Mouse (Mus musculus) megakaryocyte, embryonic 14.5 days (primary cell): ENCODE measurements around the gene Orc1. TPM values are rescaled to one million over a fixed set of nuclear protein-coding genes. Genes with fewer than 3 reads are reported as not detected.

Experiments
- H3K27me3 ChIP-seq: replicated peaks from 2 replicates; pipeline ENCODE3; 2012; ENCODE audit warnings: inconsistent platforms
- H3K36me3 ChIP-seq: replicated peaks from 2 replicates; pipeline ENCODE3; 2012; ENCODE audit warnings: low read length, inconsistent platforms, mixed read lengths
- H3K4me1 ChIP-seq: 2 replicates; pipeline ENCODE4 v1.6.1; 2012; ENCODE audit warnings: inconsistent platforms
- H3K4me3 ChIP-seq: replicated peaks from 2 replicates; pipeline ENCODE3; 2012; ENCODE audit warnings: moderate library complexity, mild to moderate bottlenecking, inconsistent platforms
- H3K9me3 ChIP-seq: 2 replicates; pipeline ENCODE4 v1.6.1; 2012; ENCODE audit warnings: inconsistent platforms
- FLI1 ChIP-seq: IDR thresholded peaks from 2 replicates; pipeline ENCODE4 v1.6.1; 2012; ENCODE audit warnings: low read length, inconsistent platforms, mixed read lengths
- GATA1 ChIP-seq: IDR thresholded peaks from 3 replicates; pipeline ENCODE4 v1.6.1; 2012; ENCODE audit warnings: mixed read lengths, low read length, inconsistent platforms, borderline replicate concordance
- polyA plus RNA-seq: library from polyadenylated mRNA; stranded (reverse); fragments of >175 nt; gene quantifications from 2 replicates; pipeline ENCODE4 v1.2.3, GENCODE M21; 2012; ENCODE audit warnings: low replicate concordance; ENCODE audit not compliant: insufficient read depth

Orc1 gene
- polyA plus RNA-seq, 1 experiment: 3.7 TPM

DNA sequence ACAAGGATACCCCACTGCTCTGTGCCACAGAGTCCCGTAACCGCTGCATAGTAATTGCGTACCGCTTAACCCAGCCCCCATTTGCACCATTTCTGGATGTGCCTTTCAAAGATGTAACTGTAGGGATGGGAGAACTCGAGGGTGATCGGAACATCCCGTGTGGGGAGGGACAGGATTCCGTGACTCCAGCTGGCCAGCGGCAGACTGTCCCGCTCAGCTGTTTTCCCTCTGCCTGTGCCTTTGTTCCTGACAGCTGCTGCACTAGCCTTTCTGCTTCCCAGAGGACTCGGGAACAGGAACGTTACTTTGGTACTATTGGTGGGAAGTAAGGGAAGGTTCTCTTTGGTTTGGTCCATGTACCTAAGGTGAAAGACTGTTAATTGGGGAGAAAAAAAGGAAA is 54.5 kb downstream of the Orc1 start:
- H3K36me3 ChIP-seq: peaks cover 84% of the 10 kb centered on the region
- H3K4me1 ChIP-seq: peaks cover 10% of the 10 kb centered on the region
- H3K4me3 ChIP-seq: no peak overlapping the region
- no peaks in the 10 kb centered on the region for H3K27me3 ChIP-seq
- H3K9me3 ChIP-seq: no peaks in the 10 kb centered on the region
- no peak for TF ChIP-seq FLI1
- TF ChIP-seq GATA1: no peak

DNA sequence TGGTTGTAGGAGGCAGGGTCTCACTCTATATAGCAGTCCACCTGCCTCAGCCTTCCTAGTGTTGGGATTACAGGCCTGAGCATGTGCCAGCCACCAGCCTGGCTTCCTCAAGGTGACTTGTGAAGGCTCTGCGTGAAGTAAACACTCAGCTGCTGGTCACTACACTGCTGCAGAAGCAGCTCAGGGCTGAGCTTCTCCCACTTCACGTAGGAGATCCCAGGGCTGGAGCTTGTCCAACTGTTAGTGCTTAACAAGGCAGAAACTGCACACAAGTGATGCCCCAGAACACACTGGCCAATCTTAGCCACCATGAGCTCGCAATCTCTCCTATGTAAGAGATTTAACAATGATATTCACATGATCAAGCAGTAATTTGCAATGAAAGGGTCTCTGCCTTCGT is 55.5 kb downstream of the Orc1 start:
- H3K9me3 ChIP-seq: no peaks in the 10 kb centered on the region
- peaks cover 20% of the 10 kb centered on the region for H3K4me1 ChIP-seq
- TF ChIP-seq FLI1 (no peak), GATA1 (no peak)
- peaks cover 74% of the 10 kb centered on the region for H3K36me3 ChIP-seq
- no peaks in the 10 kb centered on the region for H3K27me3 ChIP-seq
- H3K4me3 ChIP-seq: no peak overlapping the region

DNA sequence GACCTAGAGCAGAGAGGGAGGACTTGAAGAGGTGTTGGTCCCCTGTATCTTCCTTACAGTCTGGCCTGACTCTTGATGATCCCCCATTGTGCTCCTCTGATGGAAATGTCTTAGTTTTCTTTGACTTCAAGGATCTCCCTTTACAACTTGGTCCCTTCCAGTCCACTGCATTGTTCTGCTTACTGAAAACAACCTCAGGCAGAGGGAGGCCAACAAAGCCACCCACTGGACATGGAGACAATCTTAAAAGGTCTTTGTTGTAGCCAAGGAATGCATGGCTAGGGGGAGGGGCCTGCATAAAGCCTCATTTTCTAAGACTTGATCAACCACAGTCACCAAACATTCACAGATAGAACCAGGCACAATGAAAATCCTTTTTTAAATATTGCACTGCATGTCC is 55.9 kb downstream of the Orc1 start:
- Histone ChIP-seq H3K4me1 (peaks cover 22% of the 10 kb centered on the region), H3K36me3 (peaks cover 70% of the 10 kb centered on the region), H3K27me3 (no peaks in the 10 kb centered on the region), H3K4me3 (no peak overlapping the region), H3K9me3 (no peaks in the 10 kb centered on the region)
- TF ChIP-seq FLI1: no peak
- no peak for TF ChIP-seq GATA1

DNA sequence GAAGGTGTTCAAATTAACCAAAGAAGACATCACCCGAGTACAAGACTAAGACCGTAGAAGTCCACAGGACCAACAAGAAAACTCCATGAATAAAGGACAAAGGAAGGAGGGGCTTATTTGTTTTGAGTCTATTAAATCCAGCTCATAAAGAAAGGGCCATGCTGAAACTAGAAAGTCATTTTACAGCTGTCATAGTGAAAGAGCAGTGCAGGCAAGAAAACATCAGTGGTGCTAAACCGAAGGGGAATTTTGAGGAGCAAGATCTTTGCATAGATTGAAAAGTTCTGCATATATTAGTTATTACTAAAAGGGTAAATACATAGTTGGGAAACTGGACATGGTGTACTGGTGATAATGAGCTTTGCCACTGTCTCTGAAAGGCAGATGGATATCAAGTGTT is 58.5 kb downstream of the Orc1 start:
- Histone ChIP-seq H3K36me3 (peaks cover 44% of the 10 kb centered on the region), H3K4me3 (no peak overlapping the region), H3K9me3 (no peaks in the 10 kb centered on the region), H3K27me3 (no peaks in the 10 kb centered on the region), H3K4me1 (peaks cover 22% of the 10 kb centered on the region)
- TF ChIP-seq GATA1: no peak
- TF ChIP-seq FLI1: no peak

DNA sequence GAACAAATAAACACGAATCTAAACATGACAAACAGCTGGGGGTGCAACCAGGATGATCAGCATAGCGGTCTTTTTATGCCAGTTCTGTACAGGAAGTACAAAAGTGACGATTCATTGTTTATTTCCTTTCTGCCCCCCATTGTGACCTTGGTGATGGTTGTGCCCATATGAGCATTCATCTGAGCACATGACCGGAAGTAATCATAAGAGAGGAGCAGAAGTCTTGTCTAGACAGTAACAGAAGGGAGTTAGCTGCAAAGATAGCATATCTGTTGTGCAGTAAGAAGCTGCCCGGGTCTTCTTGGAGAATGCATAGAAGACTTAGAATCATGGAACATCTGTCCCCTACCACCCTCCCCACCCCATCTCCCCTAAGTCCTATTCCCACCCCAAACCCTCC is 59.5 kb downstream of the Orc1 start:
- TF ChIP-seq FLI1 (no peak), GATA1 (no peak)
- no peaks in the 10 kb centered on the region for H3K9me3 ChIP-seq
- H3K27me3 ChIP-seq: no peaks in the 10 kb centered on the region
- H3K4me3 ChIP-seq: no peak overlapping the region
- H3K4me1 ChIP-seq: peaks cover 22% of the 10 kb centered on the region
- peaks cover 34% of the 10 kb centered on the region for H3K36me3 ChIP-seq

DNA sequence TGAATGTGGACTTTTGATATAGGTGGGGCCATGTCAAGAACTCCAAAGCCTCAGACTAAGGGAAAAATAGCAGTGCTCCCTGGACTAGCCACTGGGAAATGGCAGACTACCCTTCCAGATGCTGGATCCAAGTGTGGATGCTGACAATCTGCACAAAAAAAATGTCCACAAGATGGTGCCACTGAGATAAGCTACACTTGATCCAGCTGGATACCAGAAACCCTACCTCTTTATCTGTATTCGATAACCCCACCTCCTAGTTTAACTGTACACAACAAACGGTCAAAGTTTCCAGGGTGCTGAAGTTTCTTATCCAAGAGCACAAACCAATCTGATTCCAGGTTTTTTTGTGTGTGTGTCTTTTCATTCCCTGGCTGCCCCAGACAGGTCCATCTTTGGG is 85.2 kb downstream of the Orc1 start:
- H3K9me3 ChIP-seq: 0 out of 2 replicates have a peak, but pooled peaks cover 3% of the 10 kb centered on the region

More for the DNA sequence above, 85.2 kb downstream of the Orc1 start:
- no peaks in the 10 kb centered on the region for H3K27me3 ChIP-seq
- no peak overlapping the region for H3K4me3 ChIP-seq
- H3K4me1 ChIP-seq: no peaks in the 10 kb centered on the region
- H3K36me3 ChIP-seq: no peaks in the 10 kb centered on the region
- TF ChIP-seq FLI1 (no peak), GATA1 (no peak)

Other genes with a start within 250 kb of the Orc1 start
- not detected in 2 replicates for gene Shisal2a, start 196.1 kb upstream of the Orc1 start, polyA plus RNA-seq
- gene Gpx7, start 172.5 kb upstream of the Orc1 start, polyA plus RNA-seq: 0.07 TPM in 1 of 2 replicates, not detected in the other
- gene Tut4, start 120.0 kb upstream of the Orc1 start, polyA plus RNA-seq: 2.8 and 10.1 TPM in 2 replicates
- gene Prpf38a, start 87 bp upstream of the Orc1 start, polyA plus RNA-seq: 1.5 and 5.3 TPM in 2 replicates
- gene Cc2d1b, start 40.5 kb downstream of the Orc1 start, polyA plus RNA-seq: 24.8 and 45.3 TPM in 2 replicates
- gene 3110021N24Rik, start 140.2 kb downstream of the Orc1 start, polyA plus RNA-seq: not detected in 2 replicates
- gene Zfyve9, start 201.4 kb downstream of the Orc1 start, polyA plus RNA-seq: 0.01 TPM in 1 of 2 replicates, not detected in the other